Comparison of ENCODE assay signal across 11 mouse cellular contexts in the genomic region with DNA sequence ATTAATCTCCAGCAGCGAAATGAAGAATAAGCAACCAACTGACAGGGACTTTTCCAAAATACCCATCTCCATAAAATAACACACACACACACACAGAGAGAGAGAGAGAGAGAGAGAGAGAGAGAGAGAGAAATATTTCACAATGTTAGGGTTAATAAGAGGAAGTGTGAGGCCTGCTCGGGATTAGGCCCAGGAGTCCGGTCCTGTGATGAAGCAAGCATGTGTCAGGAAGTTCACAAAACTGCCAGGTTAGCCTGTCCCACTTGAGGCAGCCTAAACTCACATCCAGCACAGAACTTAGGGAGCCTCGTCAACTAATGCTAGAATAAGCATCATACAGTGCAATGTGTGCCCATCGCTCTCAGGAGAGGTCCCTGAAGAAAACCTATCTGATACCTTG. TPM values are rescaled to one million over a fixed set of nuclear protein-coding genes. Genes with fewer than 3 reads are reported as not detected.
"Had no signal": no experiment of that assay in that cellular context is flagged by ENCODE, and none has a peak within 500 bp of the region (broad histone marks: within the 10 kb centered on the region; RNA-seq: fewer than 3 reads in every experiment).

No protein-coding gene starts in this region.

- ATAC-seq: intestine, embryonic 16.5 days; midbrain, embryonic 16.5 days had no signal

- DNase-seq: kidney, adult 2 months; kidney, postnatal 14 days; liver; lung, postnatal 36 days; spleen, adult 18-20 months; thymus, adult 2 months; thymus, postnatal 25 days had no signal

RNA-seq across cellular contexts. Expression of a gene that starts 30.9 kb away (rescaled TPM):
- total RNA-seq: megakaryocyte-erythroid progenitor cell, adult 5-6 weeks had no signal
- polyA plus RNA-seq: urinary bladder, adult 2 months had no signal
